8 mouse cellular contexts compared by ENCODE assay signal in genomic region chr6:30510291-30510690, GRCm38 (mm10). TPM values are rescaled to one million over a fixed set of nuclear protein-coding genes. Genes with fewer than 3 reads are reported as not detected.
A peak's percentile ranks its signal among the peaks of the same experiment; 100 is the strongest.
DNase-seq lines count a peak whose midpoint lies in the region; ATAC-seq and TF ChIP-seq lines count a peak whose summit lies in the region.
"Had no signal": no experiment of that assay in that cellular context is flagged by ENCODE, and none has a peak within 500 bp of the region (broad histone marks: within the 10 kb centered on the region; RNA-seq: fewer than 3 reads in every experiment).

No protein-coding gene starts in this region.

- no peak for TF ChIP-seq POLR2A in CH12.LX (IDR thresholded peaks at IDR 0.05; ENCODE audit: low read depth, low read length)

- peaks cover 7% of the 10 kb centered on the region for H3K79me2 ChIP-seq in CH12.LX (replicated peaks; ENCODE audit: control insufficient read depth, extremely low read depth, insufficient read depth, poor library complexity, severe bottlenecking)

- H3K4me1 ChIP-seq in CH12.LX (ENCODE audit: control insufficient read depth in 1 of 2, insufficient read depth in 2 of 2): peaks cover 0 to 26% of the 10 kb centered on the region in 2 experiments; a peak in 3 of 4 replicates
- H3K4me1 ChIP-seq in ES-E14 (ENCODE audit: control insufficient read depth in 2 of 2, insufficient read depth in 2 of 2, low read length in 2 of 2, poor library complexity in 1 of 2): peaks cover 5 to 7% of the 10 kb centered on the region in 2 experiments; a peak in 3 of 4 replicates
- peaks cover 42% of the 10 kb centered on the region for H3K4me1 ChIP-seq in forebrain, embryonic 10.5 days
- H3K4me1 ChIP-seq in intestine, embryonic 16.5 days (ENCODE audit: control insufficient read depth, insufficient read depth, low read length): peaks cover 9% of the 10 kb centered on the region
- peaks cover 9% of the 10 kb centered on the region for H3K4me1 ChIP-seq in midbrain, embryonic 16.5 days (ENCODE audit: control insufficient read depth, insufficient read depth, low read length)

- H3K4me3 ChIP-seq in CH12.LX (replicated peaks in 1 of 3; ENCODE audit: low read depth in 2 of 3, low read length in 2 of 3, poor library complexity in 1 of 3): peak overlapping the region in 1 of 3 experiments; percentile 71
- peak overlapping the region in 1 of 2 experiments; percentile 45; a peak in 1 of 4 replicates for H3K4me3 ChIP-seq in ES-E14 (ENCODE audit: insufficient read depth in 1 of 2, low read depth in 1 of 2, low read length in 2 of 2, poor library complexity in 1 of 2, severe bottlenecking in 1 of 2)
- peak overlapping the region; percentile 62 for H3K4me3 ChIP-seq in forebrain, embryonic 10.5 days
- H3K4me3 ChIP-seq in intestine, embryonic 16.5 days (ENCODE audit: low read length): no peak overlapping the region
- peak overlapping the region; percentile 66; the same call in 1 of the 2 replicates for H3K4me3 ChIP-seq in midbrain, embryonic 16.5 days (ENCODE audit: low read depth, low read length)

- ATAC-seq in intestine, embryonic 16.5 days: 0 out of 2 replicates have a peak, but pooled peaks have one; percentile 16
- 0 out of 2 replicates have a peak, but pooled peaks have one; percentile 22 for ATAC-seq in midbrain, embryonic 16.5 days

- H3K9ac ChIP-seq in CH12.LX (ENCODE audit: insufficient read depth, low read depth): peak overlapping the region; percentile 43; the same call in 1 of the 2 replicates
- peak overlapping the region; percentile 23; the same call in 1 of the 2 replicates for H3K9ac ChIP-seq in ES-E14 (ENCODE audit: insufficient read depth, low read depth, low read length, poor library complexity, severe bottlenecking)
- no peak overlapping the region for H3K9ac ChIP-seq in intestine, embryonic 16.5 days (ENCODE audit: low read depth, low read length)
- peak overlapping the region; percentile 73; the same call in 1 of the 2 replicates for H3K9ac ChIP-seq in midbrain, embryonic 16.5 days (ENCODE audit: low read depth, low read length)

- 58% methylated on average over 5 of the region's 5 CpGs for WGBS in forebrain, embryonic 10.5 days
- 70% methylated on average over 5 of the region's 5 CpGs for WGBS in intestine, embryonic 16.5 days
- 55% methylated on average over 5 of the region's 5 CpGs for WGBS in midbrain, embryonic 16.5 days

- H3K4me2 ChIP-seq in CH12.LX (ENCODE audit: insufficient read depth, low read depth, poor library complexity, severe bottlenecking): peak overlapping the region; percentile 63; the same call in 1 of the 2 replicates
- peak overlapping the region; percentile 46 for H3K4me2 ChIP-seq in intestine, embryonic 16.5 days (ENCODE audit: low read depth, low read length)
- peak overlapping the region; percentile 56 for H3K4me2 ChIP-seq in midbrain, embryonic 16.5 days (ENCODE audit: low read length)

- no peak for TF ChIP-seq CTCF in CH12.LX (conservative IDR thresholded peaks at IDR 0.05 in 1 of 2, IDR thresholded peaks at IDR 0.05 in 1 of 2; ENCODE audit: low read depth in 2 of 2, low read length in 2 of 2)

- no peaks in the 10 kb centered on the region for H3K27me3 ChIP-seq in CH12.LX (replicated peaks)
- no peaks in the 10 kb centered on the region for H3K27me3 ChIP-seq in forebrain, embryonic 10.5 days (ENCODE audit: poor library complexity, severe bottlenecking)
- H3K27me3 ChIP-seq in intestine, embryonic 16.5 days (replicated peaks; ENCODE audit: control insufficient read depth, insufficient read depth, low read length): no peaks in the 10 kb centered on the region
- H3K27me3 ChIP-seq in midbrain, embryonic 16.5 days (ENCODE audit: control insufficient read depth, insufficient read depth, low read depth, low read length): no peaks in the 10 kb centered on the region

- in situ Hi-C loops in CH12.LX (cut with MboI; ENCODE audit: low pct_ligation_motif_present, low pct_unique_long_range_greater_than_20kb, low sequenced_read_pairs): no loop called here
- in situ Hi-C loops in ES-E14 (cut with MboI; ENCODE audit: low sequenced_read_pairs in 2 of 2, unreplicated experiment in 2 of 2): no loop called here

- dilution Hi-C loops in CH12.LX (cut with MboI; ENCODE audit: extremely low pct_ligation_motif_present, extremely low pct_unique_long_range_greater_than_20kb, low sequenced_read_pairs): no loop called here

- TF ChIP-seq EP300 in CH12.LX (IDR thresholded peaks at IDR 0.05; ENCODE audit: low read length): no peak

- H3K27ac ChIP-seq in CH12.LX (ENCODE audit: insufficient read depth, low read depth) (no peak overlapping the region; the same call in 1 of the 2 replicates), ES-E14 (ENCODE audit: insufficient read depth, low read depth, low read length, poor library complexity, severe bottlenecking) (peak overlapping the region; percentile 66; the same call in 1 of the 2 replicates)
- H3K27ac ChIP-seq in forebrain, embryonic 10.5 days: peak overlapping the region; percentile 98
- H3K27ac ChIP-seq in intestine, embryonic 16.5 days (ENCODE audit: low read length): peak overlapping the region; percentile 70
- peak overlapping the region; percentile 94 for H3K27ac ChIP-seq in midbrain, embryonic 16.5 days (ENCODE audit: low read length)

- TF ChIP-seq RAD21 in CH12.LX (IDR thresholded peaks at IDR 0.05; ENCODE audit: low read depth, low read length): no peak

- DNase-seq in CH12.LX (ENCODE audit: extremely low read depth) (no peak), ES-E14 (ENCODE audit: low read depth, low spot score) (no peak)
- no peak for DNase-seq in forebrain, embryonic 10.5 days (ENCODE audit: extremely low spot score, low spot score)
- no peak for DNase-seq in embryo, embryonic 10.5 days (ENCODE audit: low spot score)
- no peak for DNase-seq in left cerebral cortex, adult 11 months (ENCODE audit: low spot score)

- H3K9me3 ChIP-seq in CH12.LX (replicated peaks; ENCODE audit: low read length) (no peaks in the 10 kb centered on the region), ES-E14 (ENCODE audit: control insufficient read depth, insufficient read depth, low read depth, low read length) (no peaks in the 10 kb centered on the region)
- H3K9me3 ChIP-seq in forebrain, embryonic 10.5 days: peaks cover 3% of the 10 kb centered on the region
- H3K9me3 ChIP-seq in intestine, embryonic 16.5 days (ENCODE audit: control insufficient read depth, low read length): no peaks in the 10 kb centered on the region
- no peaks in the 10 kb centered on the region for H3K9me3 ChIP-seq in midbrain, embryonic 16.5 days (replicated peaks; ENCODE audit: control insufficient read depth, low read length, poor library complexity, severe bottlenecking)

- H3K36me3 ChIP-seq in CH12.LX (replicated peaks in 1 of 2; ENCODE audit: control insufficient read depth in 1 of 2, insufficient read depth in 1 of 2, low read length in 1 of 2) (peaks cover 9 to 19% of the 10 kb centered on the region in 2 experiments), ES-E14 (ENCODE audit: control insufficient read depth, insufficient read depth, low read length, poor library complexity, severe bottlenecking) (peaks cover 10% of the 10 kb centered on the region)
- peaks cover 21% of the 10 kb centered on the region for H3K36me3 ChIP-seq in forebrain, embryonic 10.5 days (replicated peaks)
- peaks cover 2% of the 10 kb centered on the region; the same call in 1 of the 2 replicates for H3K36me3 ChIP-seq in intestine, embryonic 16.5 days (ENCODE audit: control insufficient read depth, insufficient read depth, low read length)
- H3K36me3 ChIP-seq in midbrain, embryonic 16.5 days (ENCODE audit: control insufficient read depth, insufficient read depth, low read length): no peaks in the 10 kb centered on the region

TF ChIP-seq in CH12.LX, 34 proteins besides CTCF, POLR2A, EP300 and RAD21 (continues in another document):
- TF ChIP-seq TBP (conservative IDR thresholded peaks at IDR 0.05; ENCODE audit: low read depth, low read length): no peak
- no peak for TF ChIP-seq JUN (IDR thresholded peaks at IDR 0.05; ENCODE audit: insufficient read depth, low read depth, low read length)
- no peak for TF ChIP-seq ZKSCAN1 (IDR thresholded peaks at IDR 0.05; ENCODE audit: borderline replicate concordance, low read depth, low read length)

TF ChIP-seq in ES-E14, 5 proteins besides CTCF, POLR2A, EP300 and RAD21 (continues in another document):
- TF ChIP-seq HCFC1 (IDR thresholded peaks at IDR 0.05; ENCODE audit: borderline replicate concordance, insufficient read depth, low read length) (no peak), ZNF384 (IDR thresholded peaks at IDR 0.05; ENCODE audit: low read depth, low read length) (no peak)

RNA-seq across cellular contexts. Expression of gene Ssmem1, which starts 0.6 kb away (rescaled TPM):
- 0.17 and 0.34 TPM in 2 replicates for total RNA-seq in CH12.LX (2012; rRNA removed)
- 0.23 and 0.34 TPM in 2 replicates for total RNA-seq in CH12.LX (2014; rRNA removed)
- polyA plus RNA-seq in CH12.LX (2012; ENCODE audit: insufficient read length, low read depth): not detected in 2 replicates
- 0.37 and 0.58 TPM in 2 replicates for total RNA-seq in ES-E14 (2012; rRNA removed)
- 0.16 and 0.34 TPM in 2 replicates for polyA plus RNA-seq in forebrain, embryonic 10.5 days (2016; fragmentation: Nextera tagmentation; extraction: Ambion mirVana)
- not detected in 2 replicates for polyA plus RNA-seq in intestine, embryonic 16.5 days (2015; fragmentation: Nextera tagmentation; extraction: Ambion mirVana)
- 0.14 TPM in 1 of 2 replicates, not detected in the other for polyA plus RNA-seq in midbrain, embryonic 16.5 days (2015; fragmentation: Nextera tagmentation; extraction: Ambion mirVana)
- total RNA-seq: common myeloid progenitor, adult 5-6 weeks had no signal

RNA-seq across cellular contexts. Expression of gene Tmem209, which starts 0.7 kb away (rescaled TPM):
- 25.1 and 27.1 TPM in 2 replicates for total RNA-seq in CH12.LX (2012; rRNA removed)
- total RNA-seq in CH12.LX (2014; rRNA removed): 46.5 and 53.3 TPM in 2 replicates
- 53.2 and 59.2 TPM in 2 replicates for polyA plus RNA-seq in CH12.LX (2012; ENCODE audit: insufficient read length, low read depth)
- total RNA-seq in ES-E14 (2012; rRNA removed): 104 and 138 TPM in 2 replicates
- polyA plus RNA-seq in forebrain, embryonic 10.5 days (2016; fragmentation: Nextera tagmentation; extraction: Ambion mirVana): 54.3 and 56.6 TPM in 2 replicates
- polyA plus RNA-seq in intestine, embryonic 16.5 days (2015; fragmentation: Nextera tagmentation; extraction: Ambion mirVana): 33.0 and 34.0 TPM in 2 replicates
- 30.3 TPM in 2 replicates for polyA plus RNA-seq in midbrain, embryonic 16.5 days (2015; fragmentation: Nextera tagmentation; extraction: Ambion mirVana)

RNA-seq across cellular contexts. Expression of gene Cpa2, which starts 31.1 kb away (rescaled TPM):
- total RNA-seq in CH12.LX (2012; rRNA removed): not detected in 2 replicates
- not detected in 2 replicates for total RNA-seq in CH12.LX (2014; rRNA removed)
- polyA plus RNA-seq in CH12.LX (2012; ENCODE audit: insufficient read length, low read depth): not detected in 2 replicates
- total RNA-seq in ES-E14 (2012; rRNA removed): 1.6 and 1.7 TPM in 2 replicates
- 11.9 and 15.6 TPM in 2 replicates for polyA plus RNA-seq in forebrain, embryonic 10.5 days (2016; fragmentation: Nextera tagmentation; extraction: Ambion mirVana)
- 399 and 443 TPM in 2 replicates for polyA plus RNA-seq in intestine, embryonic 16.5 days (2015; fragmentation: Nextera tagmentation; extraction: Ambion mirVana)
- 9.0 and 10.2 TPM in 2 replicates for polyA plus RNA-seq in midbrain, embryonic 16.5 days (2015; fragmentation: Nextera tagmentation; extraction: Ambion mirVana)
- total RNA-seq: common myeloid progenitor, adult 5-6 weeks had no signal

RNA-seq across cellular contexts. Expression of gene Cpa4, which starts 57.9 kb away (rescaled TPM):
- total RNA-seq in CH12.LX (2012; rRNA removed): not detected in 2 replicates
- not detected in 2 replicates for total RNA-seq in CH12.LX (2014; rRNA removed)
- not detected in 2 replicates for polyA plus RNA-seq in CH12.LX (2012; ENCODE audit: insufficient read length, low read depth)
- not detected in 2 replicates for total RNA-seq in ES-E14 (2012; rRNA removed)
- polyA plus RNA-seq in forebrain, embryonic 10.5 days (2016; fragmentation: Nextera tagmentation; extraction: Ambion mirVana): 2.9 and 3.4 TPM in 2 replicates
- polyA plus RNA-seq in intestine, embryonic 16.5 days (2015; fragmentation: Nextera tagmentation; extraction: Ambion mirVana): 0.39 and 0.58 TPM in 2 replicates
- 1.0 and 1.4 TPM in 2 replicates for polyA plus RNA-seq in midbrain, embryonic 16.5 days (2015; fragmentation: Nextera tagmentation; extraction: Ambion mirVana)
- total RNA-seq: common myeloid progenitor, adult 5-6 weeks had no signal

Comparison
In these comparisons a context has a peak if more than half of its experiments do, and no peak if none do; other contexts are left out.
1. RNA of gene Cpa2, which starts 31.1 kb away (polyA plus RNA-seq): 399 to 443 TPM in intestine, embryonic 16.5 days; 11.9 to 15.6 TPM in forebrain, embryonic 10.5 days, 9.0 to 10.2 TPM in midbrain, embryonic 16.5 days and not detected in CH12.LX; every median in the first group is over 10 times any median in the second.
2. Peak in every context shown above with its lines, with median percentiles within 50 percentile points of each other: H3K4me2 ChIP-seq.